Mouse (Mus musculus) ovary, postnatal 10 days (tissue): ENCODE results near the gene Nol3.
"Not testable (repeated sequence)": the region's sequence is repeated elsewhere in the genome, so short reads cannot be mapped to it uniquely, and the experiment has no call there.

Experiments used
- DNase-seq: peaks from one replicate; pipeline ENCODE4 v3.0.0; 2022; ENCODE audit warnings: low spot score

Nol3 gene

GRCm38 (mm10) chr8:105275840-105276239, at the start of gene Nol3:
Nol3 (plus strand) TSS chr8:105276140.
- no peak for DNase-seq

GRCm38 (mm10) chr8:105231503-105232320, 44.2 kb upstream of the Nol3 start:
- DNase-seq: no peak

- not testable (repeated sequence) for DNase-seq
These were observed 43.6 kb upstream of the Nol3 start for GRCm38 (mm10) chr8:105232321-105232693.

- no peak for DNase-seq
These were observed 42.6 kb upstream of the Nol3 start for GRCm38 (mm10) chr8:105233126-105233935.

- DNase-seq: no peak
These were observed 40.7 kb upstream of the Nol3 start for GRCm38 (mm10) chr8:105235206-105235605.

- DNase-seq: no peak
These were observed 38.3 kb upstream of the Nol3 start for GRCm38 (mm10) chr8:105237442-105238142.

GRCm38 (mm10) chr8:105241016-105241415, 34.9 kb upstream of the Nol3 start:
- DNase-seq: no peak

- DNase-seq: no peak
These were observed 24.0 kb upstream of the Nol3 start for GRCm38 (mm10) chr8:105251954-105252353.

- no peak for DNase-seq
These were observed 23.0 kb upstream of the Nol3 start for GRCm38 (mm10) chr8:105252680-105253537.

GRCm38 (mm10) chr8:105253766-105254151, 22.2 kb upstream of the Nol3 start:
- DNase-seq: no peak

- DNase-seq: peak; percentile 82
These were observed 21.6 kb upstream of the Nol3 start for GRCm38 (mm10) chr8:105254152-105254965.

GRCm38 (mm10) chr8:105254966-105255350, 21.0 kb upstream of the Nol3 start, which contains the start of gene B3gnt9:
B3gnt9 (minus strand) TSS chr8:105255153.
- no peak for DNase-seq

- no peak for DNase-seq
These were observed 18.4 kb upstream of the Nol3 start for GRCm38 (mm10) chr8:105257318-105258114.

GRCm38 (mm10) chr8:105258911-105259720, 16.8 kb upstream of the Nol3 start:
- DNase-seq: no peak

GRCm38 (mm10) chr8:105259721-105260320, 16.1 kb upstream of the Nol3 start:
- DNase-seq: peak; percentile 65

GRCm38 (mm10) chr8:105260371-105261099, 15.4 kb upstream of the Nol3 start:
- no peak for DNase-seq

- no peak for DNase-seq
These were observed 14.5 kb upstream of the Nol3 start for GRCm38 (mm10) chr8:105261326-105261980.
